Mouse (Mus musculus) stomach, postnatal 0 days (tissue): Measurements from ENCODE around the gene Mmrn2.

ENCODE experiments used
- CTCF ChIP-seq: IDR thresholded peaks from 2 replicates; pipeline ENCODE4 v1.5.1; 2016; ENCODE audit warnings: antibody characterized with exemption, low read depth, mild to moderate bottlenecking, moderate library complexity
- EP300 ChIP-seq: optimal IDR thresholded peaks from 2 replicates; pipeline ENCODE3; 2016; ENCODE audit warnings: antibody characterized with exemption

GRCm38 (mm10) chr14:34378560-34379331 is 3.5 kb downstream of the Mmrn2 start:
- TF ChIP-seq EP300 (no peak), CTCF (no peak)
